Mouse (Mus musculus) embryonic facial prominence, embryonic 12.5 days (tissue): ENCODE results near the gene Rasgrf2. TPM values are rescaled to one million over a fixed set of nuclear protein-coding genes. Genes with fewer than 3 reads are reported as not detected.
A peak's percentile ranks its signal among the peaks of the same experiment; 100 is the strongest.

Source experiments
- ATAC-seq: fragments of 200-750 bp; cut with Nextera tagmentation; 2 replicates; pipeline ENCODE4 v1.8.0; 2017; ENCODE audit not compliant: insufficient number of reproducible peaks, insufficient read depth, low FRiP score, low TSS enrichment
- H3K27ac ChIP-seq: fragments of 300-500 bp; sonication (generic); 2 replicates; pipeline ENCODE4 v1.5.1; 2016; ENCODE audit warnings: mild to moderate bottlenecking
- H3K27me3 ChIP-seq: fragments of 300-500 bp; sonication (generic); 2 replicates; pipeline ENCODE4 v1.6.1; 2016; ENCODE audit warnings: mild to moderate bottlenecking, moderate library complexity
- H3K36me3 ChIP-seq: fragments of 300-500 bp; sonication (generic); 2 replicates; pipeline ENCODE4 v1.6.1; 2016; ENCODE audit warnings: mild to moderate bottlenecking
- H3K4me1 ChIP-seq: fragments of 300-500 bp; sonication (generic); 2 replicates; pipeline ENCODE4 v1.6.1; 2016
- H3K4me2 ChIP-seq: fragments of 300-500 bp; sonication (generic); replicated peaks from 2 replicates; pipeline ENCODE4 v1.6.1; 2016; ENCODE audit warnings: mild to moderate bottlenecking, moderate library complexity
- H3K4me3 ChIP-seq: fragments of 300-500 bp; sonication (generic); 2 replicates; pipeline ENCODE4 v1.5.1; 2016; ENCODE audit warnings: mild to moderate bottlenecking
- H3K9ac ChIP-seq: fragments of 300-500 bp; sonication (generic); 2 replicates; pipeline ENCODE4 v1.6.1; 2016; ENCODE audit warnings: mild to moderate bottlenecking, moderate library complexity
- H3K9me3 ChIP-seq: fragments of 300-500 bp; sonication (generic); 2 replicates; pipeline ENCODE4 v1.6.1; 2016; ENCODE audit warnings: mild to moderate bottlenecking, moderate library complexity
- WGBS: fragments of 180-500 bp; shearing (Covaris S2); methylation state at CpG from one replicate; pipeline ENCODE4 v1.1.7; 2016; 5-methylcytosine and 5-hydroxymethylcytosine counted together
- polyA plus RNA-seq: library from polyadenylated mRNA; unstranded; fragments of >200 nt; fragmentation: Nextera tagmentation; extraction: Ambion mirVana; gene quantifications from 2 replicates; pipeline ENCODE4 v1.2.1, GENCODE M21; 2016

Gene Rasgrf2
- polyA plus RNA-seq, 1 experiment from 2014 or later = 0.49 TPM

DNA sequence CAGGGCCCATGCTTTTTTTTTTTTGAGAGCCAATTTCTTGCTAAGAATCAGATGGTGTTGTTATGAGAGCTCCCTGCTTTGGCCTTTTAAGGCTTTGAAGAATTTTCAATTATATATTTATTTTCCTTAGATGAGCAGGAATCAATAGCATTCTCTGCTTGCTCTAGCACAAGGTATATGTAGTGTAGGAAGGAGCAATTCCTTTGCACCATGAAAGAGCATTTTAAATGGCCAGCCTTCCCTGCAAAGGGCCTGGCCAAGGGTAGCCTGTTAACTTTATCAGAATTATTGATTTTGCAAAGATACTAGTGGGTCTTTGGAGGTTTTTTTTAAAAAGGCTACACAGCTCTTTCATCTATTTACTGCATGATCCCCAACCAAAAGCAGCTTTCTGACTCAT lies 146.4 kb downstream of the Rasgrf2 start:
- H3K27ac ChIP-seq = no peak overlapping the region
- no peak overlapping the region for H3K9ac ChIP-seq
- ATAC-seq = no peak
- no peaks in the 10 kb centered on the region for H3K36me3 ChIP-seq
- no peaks in the 10 kb centered on the region for H3K27me3 ChIP-seq
- no peak overlapping the region for H3K4me2 ChIP-seq
- no peaks in the 10 kb centered on the region for H3K4me1 ChIP-seq
- no peak overlapping the region for H3K4me3 ChIP-seq
- H3K9me3 ChIP-seq = no peaks in the 10 kb centered on the region

- Histone ChIP-seq H3K4me2 (no peak overlapping the region), H3K9ac (no peak overlapping the region), H3K4me3 (no peak overlapping the region), H3K4me1 (no peaks in the 10 kb centered on the region), H3K36me3 (no peaks in the 10 kb centered on the region), H3K9me3 (no peaks in the 10 kb centered on the region), H3K27me3 (no peaks in the 10 kb centered on the region), H3K27ac (no peak overlapping the region)
- WGBS = 90% methylated on average over 3 of the region's 3 CpGs
- ATAC-seq = no peak
Measured at GRCm38 (mm10) chr13:91982080-91982479, 149.4 kb downstream of the Rasgrf2 start.

GRCm38 (mm10) chr13:91981414-91981813 lies 150.0 kb downstream of the Rasgrf2 start:
- no peaks in the 10 kb centered on the region for H3K9me3 ChIP-seq
- ATAC-seq = no peak
- H3K36me3 ChIP-seq = no peaks in the 10 kb centered on the region
- no peak overlapping the region for H3K9ac ChIP-seq
- H3K27ac ChIP-seq = no peak overlapping the region
- no peak overlapping the region for H3K4me2 ChIP-seq
- no peaks in the 10 kb centered on the region for H3K4me1 ChIP-seq
- H3K4me3 ChIP-seq = no peak overlapping the region
- H3K27me3 ChIP-seq = no peaks in the 10 kb centered on the region
- WGBS = 100% methylated on average over 1 of the region's 1 CpGs

DNA sequence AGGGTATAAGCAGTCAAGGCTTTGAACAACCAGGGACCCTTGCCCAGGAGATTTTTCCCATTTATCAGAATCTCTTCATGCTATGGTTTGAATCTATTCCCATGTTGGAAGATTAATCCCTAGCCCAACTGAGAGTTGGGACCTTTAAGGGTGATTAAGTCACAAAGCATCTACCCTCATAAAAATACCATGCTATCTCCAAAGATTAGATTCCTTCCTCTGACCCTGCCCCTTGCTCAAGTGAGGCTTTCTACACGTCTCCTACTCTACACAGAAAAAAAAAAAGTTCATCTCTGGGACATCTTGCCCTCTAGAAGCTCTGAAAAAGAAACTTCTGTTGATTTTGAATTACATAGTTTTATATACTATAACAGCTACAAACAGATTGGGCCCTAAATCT lies 154.5 kb downstream of the Rasgrf2 start:
- Histone ChIP-seq H3K27me3 (no peaks in the 10 kb centered on the region), H3K9ac (no peak overlapping the region), H3K9me3 (no peaks in the 10 kb centered on the region), H3K4me2 (no peak overlapping the region), H3K36me3 (no peaks in the 10 kb centered on the region), H3K4me1 (no peaks in the 10 kb centered on the region), H3K27ac (no peak overlapping the region), H3K4me3 (no peak overlapping the region)
- WGBS = 56% methylated on average over 1 of the region's 1 CpGs
- no peak for ATAC-seq

DNA sequence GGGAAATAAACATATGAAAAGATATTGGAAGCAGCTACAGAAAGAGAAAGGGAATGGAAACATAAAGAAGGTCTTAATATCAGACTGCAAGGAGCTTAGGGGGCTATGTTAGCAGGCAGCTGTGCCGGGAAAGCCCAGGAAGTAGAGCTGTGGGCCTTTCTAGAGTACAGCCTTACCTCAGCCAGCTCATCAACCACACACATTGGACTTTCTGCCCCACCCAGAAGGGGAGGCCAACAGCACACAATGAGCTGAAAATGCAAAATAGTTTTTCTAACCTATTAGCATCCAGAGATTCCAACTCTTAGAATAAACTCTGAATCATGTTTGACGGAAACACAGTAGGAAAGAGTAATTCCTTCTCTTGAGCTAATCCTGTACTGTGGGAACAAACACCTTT lies 154.9 kb downstream of the Rasgrf2 start:
- ATAC-seq = no peak
- Histone ChIP-seq H3K4me2 (no peak overlapping the region), H3K9ac (no peak overlapping the region), H3K27me3 (no peaks in the 10 kb centered on the region), H3K27ac (no peak overlapping the region), H3K9me3 (no peaks in the 10 kb centered on the region), H3K4me1 (no peaks in the 10 kb centered on the region), H3K36me3 (no peaks in the 10 kb centered on the region), H3K4me3 (no peak overlapping the region)
- 87% methylated on average over 2 of the region's 2 CpGs for WGBS

- H3K9ac ChIP-seq = no peak overlapping the region
- ATAC-seq = no peak
- no peaks in the 10 kb centered on the region for H3K27me3 ChIP-seq
- 80% methylated on average over 1 of the region's 1 CpGs for WGBS
- no peak overlapping the region for H3K4me2 ChIP-seq
- no peaks in the 10 kb centered on the region for H3K9me3 ChIP-seq
- no peaks in the 10 kb centered on the region for H3K4me1 ChIP-seq
- H3K36me3 ChIP-seq = no peaks in the 10 kb centered on the region
- no peak overlapping the region for H3K4me3 ChIP-seq
- H3K27ac ChIP-seq = no peak overlapping the region
Measured at GRCm38 (mm10) chr13:91974154-91974553, 157.3 kb downstream of the Rasgrf2 start.

DNA sequence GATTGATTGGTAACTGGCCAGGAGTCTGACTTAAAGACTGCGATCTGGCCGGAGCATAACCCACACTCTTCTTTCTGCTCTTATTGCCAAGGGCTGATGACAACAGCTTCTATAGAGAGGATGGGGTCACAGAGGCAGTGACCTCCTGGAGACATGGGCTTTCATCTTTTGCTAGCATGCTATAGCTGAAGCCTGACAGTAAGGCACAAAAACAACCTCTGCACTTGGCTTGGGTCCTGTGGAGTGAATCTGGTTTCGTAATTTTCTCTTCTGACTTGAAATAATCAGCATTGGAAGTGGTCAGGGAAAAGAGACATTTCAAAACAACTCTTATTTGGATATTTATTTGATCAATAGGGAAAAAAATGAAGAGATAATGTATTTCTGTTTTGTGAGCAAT lies 160.2 kb downstream of the Rasgrf2 start:
- H3K4me2 ChIP-seq = no peak overlapping the region
- no peaks in the 10 kb centered on the region for H3K27me3 ChIP-seq
- WGBS = 75% methylated on average over 3 of the region's 3 CpGs
- no peaks in the 10 kb centered on the region for H3K36me3 ChIP-seq
- no peaks in the 10 kb centered on the region for H3K4me1 ChIP-seq
- H3K9me3 ChIP-seq = no peaks in the 10 kb centered on the region
- no peak overlapping the region for H3K4me3 ChIP-seq
- no peak overlapping the region for H3K27ac ChIP-seq
- no peak for ATAC-seq
- H3K9ac ChIP-seq = no peak overlapping the region

DNA sequence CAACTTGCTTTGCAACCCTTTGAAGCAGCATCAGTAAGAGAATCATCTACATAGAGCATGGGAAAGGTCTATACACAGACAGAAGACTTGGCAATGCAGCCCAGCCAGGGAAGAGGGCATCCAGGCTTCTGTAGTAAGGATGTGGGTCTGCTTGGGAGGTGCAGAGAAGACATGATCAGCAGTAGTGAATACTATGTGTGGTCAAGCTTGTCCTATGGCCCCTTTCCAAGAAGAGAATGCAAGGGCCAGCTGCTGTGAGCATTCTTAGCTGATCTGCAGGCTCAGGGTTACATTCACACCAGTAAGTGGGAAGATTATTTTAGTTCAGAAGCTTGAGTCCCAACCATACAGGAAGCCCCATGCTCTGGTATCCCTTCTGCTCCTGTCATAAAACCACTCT lies 175.0 kb downstream of the Rasgrf2 start:
- Histone ChIP-seq H3K27ac (peak overlapping the region; percentile 17; the same call in 1 of the 2 replicates), H3K4me1 (no peaks in the 10 kb centered on the region), H3K9ac (no peak overlapping the region), H3K9me3 (no peaks in the 10 kb centered on the region), H3K27me3 (no peaks in the 10 kb centered on the region), H3K4me2 (no peak overlapping the region), H3K4me3 (no peak overlapping the region), H3K36me3 (no peaks in the 10 kb centered on the region)
- ATAC-seq = no peak

- H3K4me2 ChIP-seq = no peak overlapping the region
- H3K4me1 ChIP-seq = no peaks in the 10 kb centered on the region
- H3K9ac ChIP-seq = no peak overlapping the region
- H3K27ac ChIP-seq = no peak overlapping the region
- no peaks in the 10 kb centered on the region for H3K36me3 ChIP-seq
- no peak for ATAC-seq
- H3K27me3 ChIP-seq = no peaks in the 10 kb centered on the region
- H3K4me3 ChIP-seq = no peak overlapping the region
- 74% methylated on average over 2 of the region's 2 CpGs for WGBS
- no peaks in the 10 kb centered on the region for H3K9me3 ChIP-seq
Measured at GRCm38 (mm10) chr13:91955646-91956045, 175.8 kb downstream of the Rasgrf2 start.

DNA sequence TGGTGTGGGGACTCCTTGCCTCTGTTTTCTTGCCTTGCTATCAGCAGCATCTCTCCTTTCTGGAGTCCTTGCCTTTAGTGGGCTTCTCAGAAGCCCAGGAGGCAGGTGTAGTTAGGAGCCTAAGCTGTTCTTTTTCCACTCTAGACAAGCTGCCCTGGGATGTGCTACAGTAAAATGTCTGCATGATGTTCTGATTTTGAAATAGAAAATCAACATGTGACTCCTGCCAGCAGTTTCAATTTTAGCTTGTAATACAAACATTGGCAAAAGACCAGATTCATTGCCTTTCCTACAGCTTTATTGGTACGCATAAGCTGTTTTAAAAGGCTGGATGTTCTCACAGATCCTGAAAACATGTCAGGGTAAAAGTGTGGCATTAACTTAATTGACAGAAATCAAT lies 176.3 kb downstream of the Rasgrf2 start:
- no peaks in the 10 kb centered on the region for H3K9me3 ChIP-seq
- no peak overlapping the region for H3K27ac ChIP-seq
- H3K4me3 ChIP-seq = no peak overlapping the region
- ATAC-seq = no peak
- H3K9ac ChIP-seq = no peak overlapping the region
- no peak overlapping the region for H3K4me2 ChIP-seq
- no peaks in the 10 kb centered on the region for H3K36me3 ChIP-seq
- H3K27me3 ChIP-seq = no peaks in the 10 kb centered on the region
- H3K4me1 ChIP-seq = no peaks in the 10 kb centered on the region
- 79% methylated on average over 1 of the region's 1 CpGs for WGBS

GRCm38 (mm10) chr13:91940113-91940512 lies 191.3 kb downstream of the Rasgrf2 start:
- no peak overlapping the region for H3K4me3 ChIP-seq
- H3K9ac ChIP-seq = no peak overlapping the region
- no peak overlapping the region for H3K4me2 ChIP-seq
- H3K36me3 ChIP-seq = no peaks in the 10 kb centered on the region
- H3K9me3 ChIP-seq = no peaks in the 10 kb centered on the region
- no peaks in the 10 kb centered on the region for H3K27me3 ChIP-seq
- no peak overlapping the region for H3K27ac ChIP-seq
- H3K4me1 ChIP-seq = 0 out of 2 replicates have a peak, but pooled peaks cover 8% of the 10 kb centered on the region
- 89% methylated on average over 9 of the region's 9 CpGs for WGBS
- ATAC-seq = no peak

GRCm38 (mm10) chr13:91938826-91939225 lies 192.6 kb downstream of the Rasgrf2 start:
- Histone ChIP-seq H3K9me3 (no peaks in the 10 kb centered on the region), H3K27me3 (no peaks in the 10 kb centered on the region), H3K9ac (no peak overlapping the region), H3K4me1 (0 out of 2 replicates have a peak, but pooled peaks cover 8% of the 10 kb centered on the region), H3K4me2 (no peak overlapping the region), H3K36me3 (no peaks in the 10 kb centered on the region), H3K27ac (no peak overlapping the region), H3K4me3 (no peak overlapping the region)
- 21% methylated on average over 1 of the region's 1 CpGs for whole genome bisulfite sequencing
- ATAC-seq = no peak

GRCm38 (mm10) chr13:91937232-91937631 lies 194.2 kb downstream of the Rasgrf2 start:
- 0 out of 2 replicates have a peak, but pooled peaks cover 8% of the 10 kb centered on the region for H3K4me1 ChIP-seq
- ATAC-seq = no peak
- H3K36me3 ChIP-seq = no peaks in the 10 kb centered on the region
- no peaks in the 10 kb centered on the region for H3K9me3 ChIP-seq
- no peak overlapping the region for H3K27ac ChIP-seq
- no peaks in the 10 kb centered on the region for H3K27me3 ChIP-seq
- H3K9ac ChIP-seq = no peak overlapping the region
- H3K4me3 ChIP-seq = no peak overlapping the region
- WGBS = 83% methylated on average over 2 of the region's 2 CpGs
- H3K4me2 ChIP-seq = no peak overlapping the region
